Mouse (Mus musculus) forebrain, embryonic 16.5 days (tissue): ENCODE results near the gene Cfap97d1. TPM values are rescaled to one million over a fixed set of nuclear protein-coding genes. Genes with fewer than 3 reads are reported as not detected.

Source experiments
- ATAC-seq: fragments of 200-750 bp; cut with Nextera tagmentation; 2 replicates; pipeline ENCODE4 v1.8.0; 2017; ENCODE audit warnings: mild to moderate bottlenecking, moderate library complexity
- H3K27ac ChIP-seq: fragments of 300-500 bp; sonication (generic); 2 replicates; pipeline ENCODE4 v1.5.1; 2014; ENCODE audit warnings: low read length, control low read depth
- H3K27me3 ChIP-seq: fragments of 300-500 bp; sonication (generic); replicated peaks from 2 replicates; pipeline ENCODE4 v1.6.1; 2014; ENCODE audit warnings: low read length; ENCODE audit not compliant: control insufficient read depth, insufficient read depth
- H3K36me3 ChIP-seq: fragments of 300-500 bp; sonication (generic); 2 replicates; pipeline ENCODE4 v1.6.1; 2014; ENCODE audit not compliant: control insufficient read depth, insufficient read depth
- H3K4me1 ChIP-seq: fragments of 300-500 bp; sonication (generic); replicated peaks from 2 replicates; pipeline ENCODE4 v1.6.1; 2014; ENCODE audit warnings: low read length; ENCODE audit not compliant: control insufficient read depth, insufficient read depth
- H3K4me2 ChIP-seq: fragments of 300-500 bp; sonication (generic); 2 replicates; pipeline ENCODE4 v1.6.1; 2014; ENCODE audit warnings: mild to moderate bottlenecking, low read length, control low read depth
- H3K4me3 ChIP-seq: fragments of 300-500 bp; sonication (generic); replicated peaks from 2 replicates; pipeline ENCODE4 v1.5.1; 2014; ENCODE audit warnings: mild to moderate bottlenecking, low read length, control low read depth
- H3K9ac ChIP-seq: fragments of 300-500 bp; sonication (generic); replicated peaks from 2 replicates; pipeline ENCODE4 v1.6.1; 2014; ENCODE audit warnings: low read depth, low read length, control low read depth
- H3K9me3 ChIP-seq: fragments of 300-500 bp; sonication (generic); 2 replicates; pipeline ENCODE4 v1.6.1; 2016; ENCODE audit warnings: low read length; ENCODE audit not compliant: control insufficient read depth
- WGBS: fragments of 180-500 bp; shearing (Covaris S2); extraction: QIAGEN DNeasy Blood & Tissue Kit; methylation state at CpG from one replicate; pipeline ENCODE4 v1.1.7; 2014; 5-methylcytosine and 5-hydroxymethylcytosine counted together
- polyA plus RNA-seq: library from polyadenylated mRNA; unstranded; fragments of >200 nt; fragmentation: Nextera tagmentation; extraction: Ambion mirVana; gene quantifications from 2 replicates; pipeline ENCODE4 v1.2.1, GENCODE M21; 2015

Gene Cfap97d1
- polyA plus RNA-seq, 1 experiment from 2014 or later: not detected

DNA sequence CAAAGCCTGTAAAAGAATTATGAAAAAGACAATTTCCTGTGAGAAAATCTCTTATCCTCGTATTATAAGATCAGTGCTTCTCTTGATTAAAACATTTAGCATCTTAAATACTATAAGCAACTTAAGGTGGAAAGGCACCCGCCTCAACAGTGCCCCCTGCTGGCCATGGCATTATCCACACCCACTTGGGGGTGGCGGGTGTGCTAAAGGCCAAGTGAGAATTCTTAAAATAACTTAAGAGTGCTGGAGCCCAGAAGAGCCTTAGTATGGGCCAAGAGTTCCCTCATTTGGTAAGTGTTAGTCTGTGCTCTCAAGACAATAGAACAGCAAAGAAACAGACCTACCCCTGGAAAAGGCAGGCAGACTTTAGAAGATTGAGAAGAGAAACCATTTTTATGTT is 12.7 kb upstream of the Cfap97d1 start:
- no peak for ATAC-seq
- 46% methylated on average over 3 of the region's 3 CpGs for WGBS
- no peaks in the 10 kb centered on the region for H3K36me3 ChIP-seq
- H3K9me3 ChIP-seq: no peaks in the 10 kb centered on the region
- H3K4me2 ChIP-seq: no peak overlapping the region
- H3K4me1 ChIP-seq: 0 out of 2 replicates have a peak, but pooled peaks cover 4% of the 10 kb centered on the region
- H3K27me3 ChIP-seq: peaks cover 3% of the 10 kb centered on the region
- no peak overlapping the region for H3K27ac ChIP-seq
- H3K9ac ChIP-seq: no peak overlapping the region
- H3K4me3 ChIP-seq: no peak overlapping the region

DNA sequence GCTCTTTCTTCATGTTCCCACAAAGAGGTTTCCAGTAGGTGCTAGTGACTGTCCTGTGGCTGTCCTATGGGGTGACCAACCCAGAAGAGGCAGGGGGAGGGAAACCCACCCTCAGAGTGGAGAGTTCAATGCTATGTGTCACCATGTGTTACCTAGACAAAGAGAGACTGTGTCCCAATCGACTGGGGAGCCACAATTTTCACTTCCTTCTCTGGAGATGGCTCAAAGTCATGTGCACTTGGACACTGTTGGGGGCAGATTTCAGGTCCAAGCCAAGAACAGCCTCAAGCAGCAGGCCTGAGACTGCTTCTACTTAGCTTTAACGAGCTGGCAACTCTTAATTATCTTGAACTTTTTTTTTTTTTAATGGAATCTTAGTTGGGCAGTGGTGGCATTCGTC is 12.0 kb upstream of the Cfap97d1 start:
- H3K9me3 ChIP-seq: no peaks in the 10 kb centered on the region
- no peak overlapping the region for H3K4me2 ChIP-seq
- H3K27me3 ChIP-seq: no peaks in the 10 kb centered on the region
- no peak overlapping the region for H3K27ac ChIP-seq
- H3K4me1 ChIP-seq: 0 out of 2 replicates have a peak, but pooled peaks cover 4% of the 10 kb centered on the region
- 70% methylated on average over 3 of the region's 3 CpGs for WGBS
- no peak for ATAC-seq
- no peaks in the 10 kb centered on the region for H3K36me3 ChIP-seq
- H3K9ac ChIP-seq: no peak overlapping the region
- H3K4me3 ChIP-seq: no peak overlapping the region

DNA sequence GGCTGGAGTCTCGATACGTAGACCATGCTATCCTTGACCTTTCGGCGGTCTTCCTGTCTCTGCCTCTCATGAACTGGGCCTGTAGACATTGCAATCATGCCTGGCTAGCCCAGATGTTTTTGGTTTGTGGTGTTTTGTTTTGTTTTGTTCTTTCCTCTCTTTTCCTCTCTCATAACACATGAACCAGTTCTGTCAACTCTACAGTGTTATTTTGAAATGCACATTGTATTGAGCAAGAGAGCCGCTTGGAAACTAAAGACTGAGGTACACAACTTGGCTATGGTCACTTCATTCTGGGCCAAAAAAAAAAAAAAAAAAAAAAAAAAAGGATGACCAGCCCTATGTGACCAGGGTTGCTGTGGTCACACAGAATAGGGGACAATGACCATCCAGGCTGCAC is 11.4 kb upstream of the Cfap97d1 start:
- H3K4me3 ChIP-seq: no peak overlapping the region
- no peaks in the 10 kb centered on the region for H3K9me3 ChIP-seq
- H3K9ac ChIP-seq: no peak overlapping the region
- H3K27me3 ChIP-seq: no peaks in the 10 kb centered on the region
- H3K36me3 ChIP-seq: no peaks in the 10 kb centered on the region
- no peak overlapping the region for H3K4me2 ChIP-seq
- 0 out of 2 replicates have a peak, but pooled peaks cover 4% of the 10 kb centered on the region for H3K4me1 ChIP-seq
- H3K27ac ChIP-seq: no peak overlapping the region
- ATAC-seq: no peak
- WGBS: 96% methylated on average over 5 of the region's 5 CpGs

DNA sequence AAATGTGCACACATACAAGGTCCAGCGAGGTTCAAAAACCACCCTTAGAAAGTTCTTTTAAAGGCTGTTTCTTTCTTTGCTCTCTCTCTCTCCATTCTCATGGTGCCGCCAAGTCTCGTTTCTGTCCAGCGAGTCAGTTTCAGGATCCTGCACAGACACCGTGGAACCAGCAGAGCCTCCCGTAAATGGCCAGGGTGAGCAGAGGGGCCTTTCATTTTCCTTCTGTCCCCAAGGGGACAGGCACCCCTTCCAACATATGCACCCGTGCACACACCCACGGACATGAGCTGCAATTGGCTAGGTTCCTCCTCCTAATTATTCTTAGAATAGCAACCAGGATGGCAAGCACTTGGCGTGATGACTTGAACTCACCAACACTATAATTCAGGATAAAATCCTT is 10.6 kb upstream of the Cfap97d1 start:
- Histone ChIP-seq H3K9ac (no peak overlapping the region), H3K27me3 (no peaks in the 10 kb centered on the region), H3K27ac (no peak overlapping the region), H3K36me3 (no peaks in the 10 kb centered on the region), H3K4me1 (0 out of 2 replicates have a peak, but pooled peaks cover 3% of the 10 kb centered on the region), H3K9me3 (no peaks in the 10 kb centered on the region), H3K4me2 (no peak overlapping the region), H3K4me3 (no peak overlapping the region)
- 78% methylated on average over 9 of the region's 9 CpGs for WGBS
- ATAC-seq: no peak

DNA sequence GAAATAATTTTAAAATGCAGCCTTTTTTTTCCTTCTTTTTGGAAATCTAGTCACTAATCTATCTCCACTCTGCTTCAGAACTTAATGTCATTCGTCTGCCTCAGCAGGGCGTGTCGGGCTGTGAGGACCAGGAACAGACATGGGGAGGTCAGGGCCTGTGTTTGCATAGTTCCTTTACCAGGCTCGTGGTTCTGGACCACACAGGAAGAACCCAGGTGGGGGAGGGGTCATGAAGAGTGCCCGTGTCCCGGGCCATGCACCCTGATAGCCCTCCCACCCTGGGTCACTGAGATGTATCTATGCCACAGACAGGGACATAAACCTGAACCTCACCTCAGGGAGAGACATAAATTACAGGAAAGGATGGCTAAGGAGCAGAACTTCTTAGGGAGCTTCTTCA is 9.9 kb upstream of the Cfap97d1 start:
- no peak for ATAC-seq
- WGBS: 71% methylated on average over 6 of the region's 6 CpGs
- no peak overlapping the region for H3K4me2 ChIP-seq
- no peaks in the 10 kb centered on the region for H3K9me3 ChIP-seq
- H3K9ac ChIP-seq: no peak overlapping the region
- H3K36me3 ChIP-seq: no peaks in the 10 kb centered on the region
- no peak overlapping the region for H3K4me3 ChIP-seq
- H3K27me3 ChIP-seq: no peaks in the 10 kb centered on the region
- no peaks in the 10 kb centered on the region for H3K4me1 ChIP-seq
- H3K27ac ChIP-seq: no peak overlapping the region

DNA sequence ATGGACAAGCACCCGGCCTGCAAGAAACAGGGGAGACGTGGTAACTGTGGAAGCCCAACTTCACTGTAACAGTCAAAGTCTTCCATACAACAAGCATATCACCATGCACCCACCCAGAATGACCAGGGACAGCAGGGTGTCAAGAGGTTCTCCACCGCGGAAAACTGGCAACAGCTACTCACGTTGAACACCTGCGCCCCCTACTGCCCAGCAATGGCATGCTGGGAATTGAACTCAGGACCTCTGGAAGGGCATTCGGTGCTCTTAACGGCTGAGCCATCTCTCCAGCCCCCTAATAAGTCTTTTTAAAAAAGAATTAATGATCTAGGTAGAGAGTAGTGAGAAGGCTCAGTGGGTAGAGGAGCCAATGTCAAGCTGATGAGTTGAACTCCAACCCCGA is 9.2 kb upstream of the Cfap97d1 start:
- H3K4me3 ChIP-seq: no peak overlapping the region
- H3K4me1 ChIP-seq: no peaks in the 10 kb centered on the region
- H3K36me3 ChIP-seq: no peaks in the 10 kb centered on the region
- H3K9ac ChIP-seq: no peak overlapping the region
- no peaks in the 10 kb centered on the region for H3K27me3 ChIP-seq
- no peaks in the 10 kb centered on the region for H3K9me3 ChIP-seq
- 58% methylated on average over 9 of the region's 9 CpGs for WGBS
- no peak for ATAC-seq
- no peak overlapping the region for H3K27ac ChIP-seq
- H3K4me2 ChIP-seq: no peak overlapping the region

DNA sequence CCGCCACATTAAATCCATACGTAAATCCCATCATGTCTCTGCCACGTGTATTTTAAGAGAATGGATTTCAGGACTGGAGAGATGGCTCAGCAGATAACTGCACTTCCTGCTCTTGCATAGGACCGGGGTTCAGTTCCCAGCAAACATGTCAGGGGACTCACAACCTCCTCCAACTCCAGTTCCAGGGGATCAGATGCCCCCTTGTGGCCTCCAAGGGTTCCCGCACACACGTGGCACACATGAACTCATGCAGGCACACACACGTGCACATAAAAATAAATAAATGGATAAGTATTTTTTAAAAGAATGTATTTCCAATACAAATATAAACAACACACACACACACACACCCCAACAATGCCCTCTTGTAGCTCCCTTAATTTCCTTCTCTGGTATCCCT is 7.1 kb upstream of the Cfap97d1 start:
- Histone ChIP-seq H3K36me3 (no peaks in the 10 kb centered on the region), H3K4me2 (no peak overlapping the region), H3K27ac (no peak overlapping the region), H3K4me3 (no peak overlapping the region), H3K4me1 (no peaks in the 10 kb centered on the region), H3K9ac (no peak overlapping the region), H3K27me3 (no peaks in the 10 kb centered on the region), H3K9me3 (no peaks in the 10 kb centered on the region)
- no peak for ATAC-seq
- WGBS: 95% methylated on average over 7 of the region's 7 CpGs

DNA sequence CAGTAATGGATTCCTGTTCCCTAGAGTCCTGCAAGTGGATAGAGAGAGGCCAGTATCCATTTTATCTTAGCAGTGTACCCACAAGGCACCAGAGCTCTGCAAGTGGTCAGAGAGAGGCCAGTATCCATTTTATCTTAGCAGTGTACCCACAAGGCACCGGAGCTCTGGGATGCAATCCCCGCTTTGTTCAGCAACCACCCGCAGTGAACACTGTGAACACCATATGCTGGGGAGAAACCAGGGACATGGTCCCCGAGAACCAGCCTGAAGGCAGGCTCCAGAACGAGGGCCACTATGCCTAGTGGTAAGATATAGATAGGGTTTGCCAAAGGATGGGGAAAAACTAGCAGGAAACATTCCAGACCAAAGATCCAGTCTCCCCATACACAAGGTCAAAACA is 4.9 kb upstream of the Cfap97d1 start:
- ATAC-seq: no peak
- no peaks in the 10 kb centered on the region for H3K9me3 ChIP-seq
- no peak overlapping the region for H3K27ac ChIP-seq
- H3K4me2 ChIP-seq: no peak overlapping the region
- peaks cover 7% of the 10 kb centered on the region; the same call in 1 of the 2 replicates for H3K4me1 ChIP-seq
- no peak overlapping the region for H3K4me3 ChIP-seq
- H3K36me3 ChIP-seq: no peaks in the 10 kb centered on the region
- no peak overlapping the region for H3K9ac ChIP-seq
- no peaks in the 10 kb centered on the region for H3K27me3 ChIP-seq
- WGBS: 85% methylated on average over 5 of the region's 5 CpGs

DNA sequence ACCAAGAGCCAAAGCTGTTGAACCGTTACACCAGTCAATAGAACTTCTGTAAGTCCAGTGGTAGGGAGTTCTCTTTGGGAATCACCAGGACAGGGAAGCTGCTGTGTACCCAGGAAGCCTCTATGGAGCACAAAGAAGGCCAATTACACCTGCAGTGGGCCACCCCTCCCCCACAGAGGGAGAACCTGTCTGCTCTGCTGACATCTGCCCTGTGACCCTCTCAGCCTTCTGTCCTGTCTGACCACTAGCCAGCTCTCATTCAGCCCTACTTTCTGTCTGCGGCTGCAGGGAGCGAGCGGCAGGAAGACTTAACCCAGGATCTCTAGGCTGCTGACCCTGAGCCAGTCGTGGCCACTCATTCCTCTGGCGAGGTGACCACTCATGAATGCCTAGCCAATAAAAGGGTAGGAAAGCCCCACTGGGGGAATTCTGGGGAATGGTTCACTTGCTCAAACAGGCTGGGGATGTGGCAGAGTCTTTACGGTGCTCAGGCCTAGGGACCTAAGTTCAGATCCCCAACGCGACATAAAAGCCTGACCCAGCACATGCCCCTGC is 3.4 kb upstream of the Cfap97d1 start:
- no peak overlapping the region for H3K9ac ChIP-seq
- H3K27me3 ChIP-seq: peaks cover 3% of the 10 kb centered on the region; the same call in 1 of the 2 replicates
- no peak overlapping the region for H3K4me3 ChIP-seq
- peaks cover 12% of the 10 kb centered on the region; the same call in 1 of the 2 replicates for H3K4me1 ChIP-seq
- no peak overlapping the region for H3K27ac ChIP-seq
- 73% methylated on average over 9 of the region's 9 CpGs for WGBS
- no peaks in the 10 kb centered on the region for H3K36me3 ChIP-seq
- no peaks in the 10 kb centered on the region for H3K9me3 ChIP-seq
- no peak for ATAC-seq
- no peak overlapping the region for H3K4me2 ChIP-seq

DNA sequence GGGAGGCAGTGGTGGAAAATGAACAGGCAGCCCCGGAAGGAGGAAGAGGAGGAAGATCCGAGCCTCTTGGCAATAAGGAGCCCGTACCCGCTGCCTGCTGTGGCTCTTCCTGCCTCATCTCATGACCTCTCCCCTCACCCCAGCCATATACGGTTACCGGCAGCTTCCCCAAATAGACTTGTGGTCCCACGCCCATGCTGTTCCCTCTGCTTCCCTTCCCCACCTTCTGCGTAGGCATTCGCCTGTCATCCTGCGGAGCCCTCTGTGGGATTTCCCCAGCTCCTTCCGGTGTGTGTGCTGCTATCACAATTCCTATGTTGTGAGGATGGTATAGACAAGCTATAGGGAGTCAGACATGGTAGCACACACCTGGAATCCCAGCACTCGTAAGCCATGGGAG is 2.2 kb upstream of the Cfap97d1 start:
- Histone ChIP-seq H3K36me3 (no peaks in the 10 kb centered on the region), H3K4me3 (no peak overlapping the region), H3K27me3 (peaks cover 3% of the 10 kb centered on the region; the same call in 1 of the 2 replicates), H3K9me3 (no peaks in the 10 kb centered on the region), H3K9ac (no peak overlapping the region), H3K27ac (no peak overlapping the region), H3K4me1 (peaks cover 15% of the 10 kb centered on the region), H3K4me2 (no peak overlapping the region)
- no peak for ATAC-seq
- WGBS: 88% methylated on average over 12 of the region's 12 CpGs
